Mouse (Mus musculus) kidney, adult 2 months (tissue): Measurements from ENCODE around the gene Hmbs. TPM values are rescaled to one million over a fixed set of nuclear protein-coding genes. Genes with fewer than 3 reads are reported as not detected.
A peak's percentile ranks its signal among the peaks of the same experiment; 100 is the strongest.

Experiments
- DNase-seq: peaks from one replicate; pipeline ENCODE4 v3.0.0; 2021
- H3K27ac ChIP-seq: fragments of 200-500 bp; 2 replicates; pipeline ENCODE4 v1.5.1; 2012; ENCODE audit warnings: low read depth, low read length, control low read depth, inconsistent platforms; ENCODE audit not compliant: insufficient read depth
- H3K27me3 ChIP-seq: fragments of 200-500 bp; replicated peaks from 2 replicates; pipeline ENCODE4 v1.6.1; 2012; ENCODE audit warnings: mild to moderate bottlenecking, moderate library complexity, low read length, inconsistent platforms; ENCODE audit not compliant: control insufficient read depth, insufficient read depth
- H3K36me3 ChIP-seq: fragments of 200-500 bp; 2 replicates; pipeline ENCODE4 v1.6.1; 2012; ENCODE audit warnings: mild to moderate bottlenecking, moderate library complexity, low read length, inconsistent platforms; ENCODE audit not compliant: control insufficient read depth, insufficient read depth
- H3K4me1 ChIP-seq: fragments of 200-500 bp; 2 replicates; pipeline ENCODE4 v1.6.1; 2011; ENCODE audit warnings: low read length; ENCODE audit not compliant: control insufficient read depth, insufficient read depth
- H3K4me3 ChIP-seq: fragments of 200-500 bp; 2 replicates; pipeline ENCODE4 v1.5.1; 2011; ENCODE audit warnings: mild to moderate bottlenecking, low read depth, low read length, control low read depth; ENCODE audit not compliant: insufficient read depth
- CTCF ChIP-seq: fragments of 200-500 bp; conservative IDR thresholded peaks from 2 replicates; pipeline ENCODE4 v1.5.1; 2011; ENCODE audit warnings: low read depth, mild to moderate bottlenecking, control low read depth, low read length, moderate library complexity, mixed read lengths; ENCODE audit not compliant: insufficient read depth, insufficient read length
- POLR2A ChIP-seq: fragments of 200-500 bp; IDR thresholded peaks from one replicate; pipeline ENCODE4 v1.6.1; 2011; ENCODE audit warnings: low read depth, low read length, control low read depth
- WGBS: fragments of 180-500 bp; shearing (Covaris S2); methylation state at CpG from one replicate; pipeline ENCODE4 v1.1.7; 2018; 5-methylcytosine and 5-hydroxymethylcytosine counted together
- polyA plus RNA-seq: library from polyadenylated mRNA; depleted of rRNA; stranded (reverse); fragments of >200 nt; gene quantifications from 2 replicates; pipeline ENCODE4 v1.2.3, GENCODE M21; 2012; rRNA removed

Gene Hmbs
- 47.4 and 49.3 TPM in 2 replicates for polyA plus RNA-seq

DNA sequence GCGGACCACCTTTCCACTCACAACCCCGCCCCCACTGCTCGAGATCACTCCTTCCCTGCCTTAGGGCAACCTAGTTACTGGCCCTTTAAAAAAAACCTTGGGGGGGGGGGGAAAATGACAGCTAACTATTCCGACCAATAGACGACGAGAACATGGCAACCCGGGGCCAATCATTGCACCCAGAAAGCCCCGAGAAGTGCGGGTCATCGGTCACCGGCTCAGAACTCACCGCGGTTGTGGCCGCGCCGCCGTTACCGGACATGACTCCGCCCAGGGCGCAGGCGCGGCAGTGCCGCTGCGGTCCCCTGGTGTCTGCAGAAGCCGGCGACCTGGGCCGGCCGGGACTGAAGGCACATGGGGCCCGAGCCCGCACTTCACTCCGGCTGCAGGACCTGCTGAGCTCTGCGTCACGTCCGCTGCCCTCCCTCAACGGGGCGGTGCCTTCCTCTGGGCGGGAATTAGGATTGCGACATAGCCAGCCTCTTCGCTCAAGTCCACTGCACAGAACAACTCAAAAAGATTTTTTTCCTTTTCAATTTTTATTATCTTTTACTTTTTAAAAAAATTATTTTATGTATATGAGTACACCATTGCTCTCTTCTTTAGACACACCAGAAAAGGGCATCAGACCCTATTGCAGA lies at the start of gene Hmbs:
TSS of gene Hmbs (minus strand) at position 448 of the 641 bp plus-strand sequence.
- TF ChIP-seq CTCF, result no peak
- no peak for TF ChIP-seq POLR2A
- under 1% methylated on average over 39 of the region's 39 CpGs for WGBS
- peak within 1 kb of the TSS; percentile 99 for H3K27ac ChIP-seq
- H3K36me3 ChIP-seq, result no peaks in the 10 kb centered on the region
- peak; percentile 96 for DNase-seq
- H3K4me3 ChIP-seq, result peak within 1 kb of the TSS; percentile 94
- H3K4me1 ChIP-seq, result peaks cover 11% of the 10 kb centered on the region; the same call in 1 of the 2 replicates
- H3K27me3 ChIP-seq, result no peaks in the 10 kb centered on the region

DNA sequence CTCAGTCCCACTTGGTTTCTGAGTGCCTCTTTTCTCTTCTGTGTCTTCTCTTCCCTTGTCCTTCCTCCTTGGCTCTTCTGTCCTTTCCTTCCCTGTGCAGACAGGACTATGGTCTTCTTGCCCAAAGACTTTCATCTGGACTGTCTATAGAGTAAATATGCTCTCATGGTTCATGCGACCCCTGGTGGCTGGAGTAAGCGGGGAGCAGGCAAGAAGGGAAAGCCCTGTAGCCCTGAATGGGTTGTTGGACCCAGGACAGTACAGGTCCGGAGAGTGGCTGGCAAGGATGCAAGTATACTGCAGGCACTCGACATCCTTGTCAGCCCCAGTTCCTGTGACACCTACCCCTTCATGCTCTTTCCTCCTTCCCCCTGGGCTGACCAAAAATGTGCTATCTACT lies 47.4 kb upstream of the Hmbs start:
- Histone ChIP-seq H3K27me3 (no peaks in the 10 kb centered on the region), H3K36me3 (peaks cover 4% of the 10 kb centered on the region; the same call in 1 of the 2 replicates), H3K27ac (no peak overlapping the region), H3K4me1 (peaks cover 3% of the 10 kb centered on the region; the same call in 1 of the 2 replicates), H3K4me3 (no peak overlapping the region)
- peak; percentile 78 for DNase-seq
- WGBS, result 17% methylated on average over 4 of the region's 4 CpGs
- TF ChIP-seq CTCF (peak; percentile 74), POLR2A (no peak)

DNA sequence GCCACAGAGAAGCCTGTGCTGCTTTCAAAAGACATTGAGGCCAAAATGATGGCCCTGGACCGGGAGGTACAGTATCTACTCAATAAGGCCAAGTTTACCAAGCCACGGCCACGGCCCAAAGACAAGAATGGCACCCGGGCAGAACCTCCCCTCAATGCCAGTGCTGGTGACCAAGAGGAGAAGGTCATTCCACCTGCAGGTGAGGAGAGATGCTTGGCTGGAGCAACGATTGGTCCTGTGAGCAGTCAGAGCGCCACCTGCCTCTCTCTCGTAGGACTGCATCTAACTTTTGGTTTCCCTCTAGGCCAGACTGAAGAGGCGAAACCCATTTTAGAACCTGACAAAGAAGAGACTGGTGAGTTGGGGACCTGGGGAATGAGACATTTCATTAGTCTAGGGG lies 45.2 kb upstream of the Hmbs start:
- Histone ChIP-seq H3K36me3 (peaks cover 11% of the 10 kb centered on the region), H3K27ac (no peak overlapping the region), H3K4me1 (no peaks in the 10 kb centered on the region), H3K4me3 (no peak overlapping the region), H3K27me3 (no peaks in the 10 kb centered on the region)
- WGBS, result 48% methylated on average over 8 of the region's 8 CpGs
- DNase-seq, result peak; percentile 65
- TF ChIP-seq CTCF (peak; percentile 83), POLR2A (no peak)

DNA sequence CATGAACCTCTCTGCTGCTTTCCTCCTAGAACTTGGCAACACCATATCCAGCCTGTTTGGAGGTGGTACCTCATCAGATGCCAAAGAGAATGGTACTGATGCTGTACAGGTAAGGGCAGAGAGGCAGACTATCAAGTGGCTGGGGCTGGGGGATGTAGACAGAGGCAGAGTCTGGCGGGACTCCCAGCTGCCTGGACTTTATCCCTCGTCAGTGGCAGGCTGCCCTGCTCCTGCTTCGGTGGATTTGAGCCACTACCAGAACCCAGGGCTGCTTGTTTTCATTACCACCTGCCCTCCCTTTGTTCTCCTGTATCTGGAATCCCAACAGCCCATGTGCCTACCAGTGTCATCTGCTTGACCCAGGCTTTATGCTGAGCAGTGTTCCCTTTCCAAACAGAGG lies 43.2 kb upstream of the Hmbs start:
- no peak for TF ChIP-seq POLR2A
- no peak for TF ChIP-seq CTCF
- no peaks in the 10 kb centered on the region for H3K4me1 ChIP-seq
- DNase-seq, result peak; percentile 76
- 65% methylated on average over 3 of the region's 3 CpGs for WGBS
- no peak overlapping the region for H3K27ac ChIP-seq
- H3K4me3 ChIP-seq, result no peak overlapping the region
- no peaks in the 10 kb centered on the region for H3K27me3 ChIP-seq
- H3K36me3 ChIP-seq, result peaks cover 11% of the 10 kb centered on the region

DNA sequence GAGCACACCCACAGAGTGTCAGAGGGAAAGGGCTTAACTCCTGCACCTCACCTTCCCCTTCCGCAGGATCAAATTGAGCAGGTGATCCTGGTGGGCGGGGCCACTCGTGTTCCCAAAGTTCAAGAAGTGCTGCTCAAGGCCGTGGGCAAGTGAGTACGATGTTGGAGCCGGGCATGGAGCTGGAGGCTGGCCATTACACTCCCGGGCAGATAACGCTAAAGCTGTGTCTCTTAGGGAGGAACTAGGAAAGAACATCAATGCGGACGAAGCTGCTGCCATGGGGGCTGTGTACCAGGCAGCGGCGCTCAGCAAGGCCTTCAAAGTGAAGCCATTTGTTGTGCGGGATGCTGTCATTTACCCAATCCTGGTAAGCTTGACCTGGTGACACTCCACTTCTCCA lies 40.6 kb upstream of the Hmbs start:
- Histone ChIP-seq H3K27ac (no peak overlapping the region), H3K36me3 (peaks cover 10% of the 10 kb centered on the region), H3K4me1 (peaks cover 9% of the 10 kb centered on the region; the same call in 1 of the 2 replicates), H3K27me3 (no peaks in the 10 kb centered on the region), H3K4me3 (no peak overlapping the region)
- DNase-seq, result no peak
- TF ChIP-seq CTCF (no peak), POLR2A (no peak)
- 88% methylated on average over 13 of the region's 13 CpGs for WGBS

DNA sequence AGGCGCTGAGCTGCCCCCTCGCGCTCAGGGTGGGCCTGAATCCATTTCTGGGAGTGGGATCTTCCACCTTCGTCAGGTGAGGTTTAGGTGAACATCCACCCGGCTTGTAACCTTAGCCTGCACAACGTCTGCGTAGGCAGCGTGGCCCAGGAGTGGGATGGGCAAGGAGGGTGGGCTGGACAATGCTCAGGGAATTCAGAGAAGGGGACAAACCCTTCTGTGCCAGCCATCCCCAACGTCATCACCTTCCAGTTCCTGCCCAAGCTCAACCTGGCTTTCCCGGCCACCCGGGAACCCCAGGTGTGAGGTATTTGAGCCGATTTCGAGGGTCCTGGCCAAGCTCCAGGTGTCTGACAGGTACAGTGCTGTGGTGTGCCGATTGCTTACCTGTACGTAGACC lies 35.8 kb upstream of the Hmbs start:
- peaks cover under 1% of the 10 kb centered on the region; the same call in 1 of the 2 replicates for H3K36me3 ChIP-seq
- peak overlapping the region; percentile 86 for H3K4me3 ChIP-seq
- TF ChIP-seq CTCF, result no peak
- TF ChIP-seq POLR2A, result no peak
- H3K4me1 ChIP-seq, result peaks cover 9% of the 10 kb centered on the region; the same call in 1 of the 2 replicates
- WGBS, result 2% methylated on average over 15 of the region's 15 CpGs
- no peaks in the 10 kb centered on the region for H3K27me3 ChIP-seq
- peak overlapping the region; percentile 49 for H3K27ac ChIP-seq
- DNase-seq, result no peak

DNA sequence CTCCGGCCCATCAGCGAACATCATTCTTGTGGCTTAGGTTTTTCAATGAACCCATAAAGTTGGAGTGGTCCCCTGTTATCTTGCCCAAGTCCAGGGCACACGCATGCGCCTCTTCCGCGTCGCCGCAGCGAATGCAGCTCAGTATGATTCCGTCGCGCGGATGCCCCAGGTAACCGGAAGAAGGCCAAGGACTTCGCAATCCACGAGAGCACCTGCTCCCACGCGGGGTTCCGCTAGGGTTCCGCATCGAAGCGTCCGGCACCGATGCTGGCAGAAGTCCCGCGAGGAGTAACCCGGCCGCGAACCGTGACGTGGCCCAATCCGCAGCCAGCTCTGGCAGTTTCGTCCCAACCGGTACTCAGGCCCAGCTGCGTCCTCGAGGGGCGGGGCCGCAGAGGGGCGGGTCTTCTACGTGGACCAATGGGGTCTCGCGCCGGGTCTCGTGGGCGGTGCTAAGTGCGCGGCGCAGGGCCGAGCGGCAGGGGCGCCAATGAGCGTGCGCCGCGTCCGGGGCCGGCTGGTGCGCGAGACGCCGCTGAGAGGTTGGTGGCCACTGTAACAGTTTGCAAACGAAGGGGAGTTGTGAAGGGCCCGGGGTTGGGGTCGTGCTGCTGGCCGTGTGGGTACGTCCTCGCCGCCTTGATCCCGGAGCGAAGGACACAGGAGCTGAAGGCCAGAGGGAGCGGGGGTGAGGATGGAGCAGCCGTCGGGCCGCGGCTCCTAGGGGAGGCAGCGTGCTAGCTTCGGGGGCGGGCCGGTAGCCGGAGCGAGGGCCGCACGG lies 35.2 kb upstream of the Hmbs start, which contains the start of gene Hyou1:
TSS of gene Hyou1 (plus strand) at position 437 of the 781 bp plus-strand sequence.
- TF ChIP-seq POLR2A (peak; percentile 67), CTCF (0 out of 2 replicates have a peak, but pooled peaks have one; percentile 8)
- peaks cover 9% of the 10 kb centered on the region; the same call in 1 of the 2 replicates for H3K4me1 ChIP-seq
- H3K27me3 ChIP-seq, result no peaks in the 10 kb centered on the region
- peak within 1 kb of the TSS; percentile 86 for H3K4me3 ChIP-seq
- under 1% methylated on average over 83 of the region's 83 CpGs for WGBS
- peak; percentile 100 for DNase-seq
- no peaks in the 10 kb centered on the region for H3K36me3 ChIP-seq
- peak within 1 kb of the TSS; percentile 89 for H3K27ac ChIP-seq
